Mouse (Mus musculus): Measurements from ENCODE around the gene Myocos.

Gene Myocos

DNA sequence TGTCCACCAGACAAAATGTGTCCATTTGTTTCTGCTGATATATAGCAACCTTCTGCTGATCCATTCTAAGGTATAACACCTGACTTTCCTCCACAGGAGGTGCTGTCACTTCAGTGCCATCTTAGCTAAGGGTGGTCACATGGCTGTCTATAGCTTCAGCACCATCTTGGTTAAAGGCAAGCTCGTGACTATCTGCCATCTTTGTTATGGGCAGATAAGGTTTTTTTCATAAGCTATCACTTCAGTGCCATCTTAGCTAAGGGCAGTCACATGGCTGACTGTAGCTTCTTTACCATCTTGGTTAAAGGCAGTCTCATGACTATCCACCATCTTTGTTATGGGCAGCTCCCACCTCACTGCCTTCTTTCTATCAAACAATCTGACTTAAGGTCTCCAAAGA, 42.5 kb downstream of the Myocos start:
- DNase-seq (ENCODE audit: low spot score), result peak; percentile 7

DNA sequence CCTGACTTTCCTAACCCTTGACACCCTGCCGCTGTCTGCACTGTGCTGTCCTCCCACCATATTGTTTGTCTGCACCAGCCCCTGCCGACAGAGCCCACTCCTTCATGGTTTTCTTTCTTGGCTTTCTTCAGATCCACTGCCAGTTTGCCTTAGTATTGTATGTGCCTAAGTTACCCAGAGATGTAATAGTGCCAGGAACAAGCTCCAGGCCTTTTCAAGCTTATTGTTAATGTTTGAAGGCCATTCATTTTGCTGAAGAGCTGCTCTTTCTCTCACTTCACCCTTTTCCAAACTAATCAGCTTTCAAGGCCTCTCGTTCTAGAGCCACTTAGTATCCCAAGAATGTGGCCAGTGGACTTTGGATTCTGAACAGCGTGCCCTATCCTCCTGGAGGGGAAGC, 46.8 kb downstream of the Myocos start:
- DNase-seq (ENCODE audit: low spot score), result no peak

DNA sequence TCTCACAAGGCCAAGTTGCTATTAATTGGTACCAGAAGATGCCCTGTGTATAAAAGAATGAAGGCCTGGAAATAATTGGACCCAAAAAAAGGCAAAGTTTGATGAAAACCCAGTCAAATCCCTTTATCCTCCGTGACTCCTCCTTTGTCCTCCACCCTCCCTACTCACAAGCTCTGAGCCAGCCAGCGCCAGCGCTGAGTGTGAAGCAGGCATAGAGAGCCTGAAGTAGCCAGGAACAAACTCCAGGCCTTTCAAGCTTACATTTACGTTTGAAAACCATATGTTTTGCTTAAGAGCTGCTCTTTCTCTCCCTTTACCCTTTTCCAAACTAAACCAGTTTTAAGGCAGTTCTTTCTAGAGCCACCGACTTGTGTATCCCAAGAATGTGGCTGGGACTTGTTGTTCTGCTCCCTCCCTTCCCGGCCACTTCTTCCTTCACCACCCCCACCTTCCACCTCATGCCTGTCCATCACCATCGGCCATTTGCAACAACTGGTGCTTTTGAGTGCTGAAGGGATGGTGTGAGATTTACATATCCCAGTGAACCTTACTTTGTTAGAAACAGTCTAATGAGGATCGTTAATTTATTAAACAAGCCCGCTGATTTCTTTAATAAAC, 48.3 kb downstream of the Myocos start:
- DNase-seq (ENCODE audit: low spot score), result no peak

DNA sequence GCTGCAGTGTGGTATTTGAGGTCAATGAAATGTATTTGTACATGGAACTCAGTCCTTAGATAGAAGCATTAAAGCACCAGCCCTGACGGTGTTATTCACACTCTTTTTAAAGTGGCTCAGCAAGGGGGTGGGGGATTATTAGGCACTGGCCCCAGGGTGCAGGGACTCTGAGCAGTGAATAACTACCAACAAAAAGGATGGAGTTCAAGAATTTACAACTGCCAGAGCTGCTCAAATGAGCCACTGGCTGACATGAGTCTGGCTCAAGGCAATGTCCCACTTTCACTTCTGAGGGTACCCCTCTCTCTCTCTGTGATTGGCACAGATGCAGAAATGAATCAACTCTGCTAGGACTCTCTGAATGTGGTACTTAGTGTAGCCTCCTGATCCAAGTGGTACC, 49.9 kb downstream of the Myocos start:
- no peak for DNase-seq (ENCODE audit: low spot score)

DNA sequence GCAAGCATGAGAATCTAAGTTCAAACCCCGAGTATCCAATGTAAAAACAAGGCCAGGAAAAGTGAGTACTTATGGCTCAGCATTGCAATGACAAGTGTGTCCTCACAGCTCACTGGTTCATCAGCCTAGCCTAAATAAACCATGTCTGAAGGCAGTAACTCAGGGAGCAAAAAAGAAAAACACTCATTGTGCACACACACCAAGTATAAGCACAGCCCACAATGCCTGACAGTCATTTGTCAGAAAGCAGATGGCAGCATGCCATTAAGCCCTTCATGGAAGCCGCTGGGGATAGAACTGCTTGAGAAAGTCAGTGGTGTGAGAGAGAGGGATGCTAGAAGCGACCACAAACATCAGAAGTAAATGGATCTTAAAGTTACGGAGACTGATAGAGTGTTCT, 56.7 kb downstream of the Myocos start:
- DNase-seq (ENCODE audit: low spot score), result no peak

DNA sequence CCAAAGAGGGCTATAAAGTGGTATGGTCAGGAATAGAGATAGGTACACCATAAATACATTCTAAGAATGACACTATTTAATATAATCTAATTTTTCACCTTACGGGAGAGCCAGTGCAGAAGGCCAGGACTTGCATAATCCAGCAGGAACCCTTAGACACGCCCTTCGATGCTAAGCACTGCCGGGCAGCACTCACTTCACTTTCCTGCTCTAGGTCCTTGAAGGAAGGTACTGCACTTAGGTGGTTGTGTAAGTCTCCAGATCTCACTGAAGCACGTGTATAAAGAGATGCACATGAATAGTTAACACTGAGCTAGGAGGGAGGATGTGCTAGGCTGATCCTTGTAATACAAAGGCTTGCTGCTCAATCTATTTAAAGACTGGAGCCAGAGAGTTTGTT, 58.4 kb downstream of the Myocos start:
- no peak for DNase-seq (ENCODE audit: low spot score)

DNA sequence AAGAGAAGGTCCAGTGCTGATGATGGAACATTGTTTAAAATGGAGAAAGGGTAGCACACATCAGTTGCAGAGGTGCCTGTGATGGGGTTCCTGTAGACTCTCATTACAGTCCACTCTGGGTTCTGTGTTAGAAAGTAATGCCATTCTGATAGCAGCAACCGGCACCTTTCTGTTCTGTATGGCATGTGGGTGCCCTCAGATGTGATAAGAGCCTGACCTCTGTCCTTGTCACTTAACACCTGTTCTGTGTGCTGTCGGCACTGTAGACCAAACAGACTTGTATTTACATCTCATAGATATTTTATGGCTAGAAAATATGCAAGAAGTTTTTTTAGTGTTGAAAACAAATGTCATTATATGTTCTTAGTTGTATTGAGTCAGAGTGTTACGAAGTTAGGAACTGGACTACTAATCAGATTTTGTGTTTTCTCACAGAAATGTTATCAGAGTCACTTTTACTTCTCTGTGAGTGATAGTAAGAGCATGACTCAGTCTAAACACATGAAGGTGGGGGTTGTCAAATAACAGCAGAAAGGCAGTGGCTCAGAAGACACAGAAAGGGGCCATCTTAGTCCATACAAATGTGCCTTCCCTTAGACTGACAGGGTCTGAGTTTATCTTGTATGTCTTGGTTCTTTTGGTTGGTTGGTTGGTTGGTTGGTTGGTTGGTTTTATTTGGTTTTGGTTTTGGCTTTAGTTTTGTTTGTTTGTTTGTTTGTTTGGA, 60.5 kb downstream of the Myocos start:
- no peak for DNase-seq (ENCODE audit: low spot score)

Measured in layer of hippocampus, adult 9-10 months (tissue).